Mouse (Mus musculus): ENCODE data around the gene Olfr502. TPM values are rescaled to one million over a fixed set of nuclear protein-coding genes. Genes with fewer than 3 reads are reported as not detected.
"Not testable (repeated sequence)": the region's sequence is repeated elsewhere in the genome, so short reads cannot be mapped to it uniquely, and the experiment has no call there.

Gene Olfr502
- polyA plus RNA-seq (2014; fragmentation: Nextera tagmentation; extraction: Ambion mirVana) = not detected in 2 replicates

DNA sequence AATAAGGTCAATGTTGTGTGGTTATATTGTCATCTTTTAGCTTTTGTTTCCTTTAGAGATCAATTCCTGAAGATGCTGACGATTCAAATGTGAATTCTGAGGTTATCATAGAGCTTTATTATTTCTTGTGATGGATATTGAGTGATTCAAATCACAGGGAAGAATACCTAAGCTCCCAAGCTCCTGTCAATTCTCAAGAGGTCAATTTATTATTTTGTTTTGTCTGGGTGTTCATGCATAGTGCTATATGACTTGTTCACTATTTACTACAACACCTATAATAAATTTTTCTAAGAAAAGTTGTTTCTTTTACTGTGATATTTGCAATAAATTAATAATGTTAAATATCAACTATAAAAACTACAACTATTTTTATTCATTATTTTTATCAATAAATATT lies at the start of gene Olfr502:
Olfr502 (minus strand) TSS at position 101 of the 400 bp plus-strand sequence.
- Histone ChIP-seq H3K4me1 (ENCODE audit: control insufficient read depth, insufficient read depth, low read length) (no peaks in the 10 kb centered on the region), H3K36me3 (ENCODE audit: control insufficient read depth, insufficient read depth, low read length) (no peaks in the 10 kb centered on the region), H3K27me3 (ENCODE audit: control insufficient read depth, insufficient read depth, low read length) (no peaks in the 10 kb centered on the region), H3K9me3 (ENCODE audit: control insufficient read depth, low read length) (no peaks in the 10 kb centered on the region), H3K4me2 (replicated peaks; ENCODE audit: low read depth, low read length) (no peak within 1 kb of the TSS), H3K27ac (ENCODE audit: low read depth, low read length) (no peak within 1 kb of the TSS), H3K4me3 (ENCODE audit: low read length) (no peak within 1 kb of the TSS), H3K9ac (ENCODE audit: low read depth, low read length) (no peak within 1 kb of the TSS)
- 71% methylated on average over 1 of the region's 1 CpGs for WGBS
- no peak for ATAC-seq (ENCODE audit: low FRiP score, low TSS enrichment)

DNA sequence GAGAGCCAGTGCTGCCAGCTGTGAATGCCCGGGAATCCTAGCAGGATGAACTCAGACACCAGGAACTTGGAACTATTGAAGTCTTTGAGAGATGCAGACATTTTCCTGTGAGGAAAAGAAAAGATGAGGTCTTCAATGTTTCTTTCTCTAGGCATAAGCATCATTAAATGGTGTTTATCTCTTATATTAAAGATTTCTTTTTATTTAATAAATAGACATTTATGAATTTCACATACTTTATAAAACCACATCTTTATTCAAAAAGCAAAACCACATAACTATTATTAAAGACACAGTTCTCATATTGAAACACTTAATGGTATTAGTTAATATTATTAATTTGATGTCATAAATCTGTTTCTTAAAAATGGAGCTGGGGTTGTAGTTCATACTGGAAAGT lies 40.8 kb upstream of the Olfr502 start, which contains the start of gene Olfr504:
Olfr504 (minus strand) TSS at position 101 of the 400 bp plus-strand sequence.
- no peak for ATAC-seq (ENCODE audit: low FRiP score, low TSS enrichment)
- Histone ChIP-seq H3K9ac (ENCODE audit: low read depth, low read length) (no peak within 1 kb of the TSS), H3K4me1 (ENCODE audit: control insufficient read depth, insufficient read depth, low read length) (no peaks in the 10 kb centered on the region), H3K4me2 (replicated peaks; ENCODE audit: low read depth, low read length) (no peak within 1 kb of the TSS), H3K27me3 (ENCODE audit: control insufficient read depth, insufficient read depth, low read length) (no peaks in the 10 kb centered on the region), H3K4me3 (ENCODE audit: low read length) (no peak within 1 kb of the TSS), H3K27ac (ENCODE audit: low read depth, low read length) (no peak within 1 kb of the TSS), H3K36me3 (ENCODE audit: control insufficient read depth, insufficient read depth, low read length) (no peaks in the 10 kb centered on the region), H3K9me3 (ENCODE audit: control insufficient read depth, low read length) (0 out of 2 replicates have a peak, but pooled peaks cover 3% of the 10 kb centered on the region)
- 84% methylated on average over 1 of the region's 1 CpGs for WGBS

DNA sequence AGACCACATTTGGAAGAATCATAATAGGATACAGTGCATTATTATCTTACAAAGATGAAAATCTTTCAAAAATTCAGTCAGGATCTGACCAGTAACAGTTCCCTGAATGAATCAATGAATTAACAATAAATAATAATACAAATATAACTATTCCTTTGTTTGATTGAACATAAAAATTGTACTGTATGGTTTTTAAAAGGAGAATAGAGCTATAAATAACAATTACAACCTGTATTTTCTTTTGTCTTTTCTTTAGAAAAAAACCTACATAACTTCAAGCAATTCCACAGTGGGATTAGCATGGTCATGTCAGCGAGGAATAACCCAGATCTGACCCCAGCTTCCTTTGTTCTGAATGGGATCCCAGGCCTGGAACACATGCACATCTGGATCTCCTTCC lies 19.4 kb upstream of the Olfr502 start, which contains the start of gene Olfr503:
Olfr503 (plus strand) TSS at position 301 of the 400 bp plus-strand sequence.
- not testable (repeated sequence) for H3K9me3 ChIP-seq (ENCODE audit: control insufficient read depth, low read length); H3K4me2 ChIP-seq (replicated peaks; ENCODE audit: low read depth, low read length); ATAC-seq (ENCODE audit: low FRiP score, low TSS enrichment); H3K27me3 ChIP-seq (ENCODE audit: control insufficient read depth, insufficient read depth, low read length); H3K36me3 ChIP-seq (ENCODE audit: control insufficient read depth, insufficient read depth, low read length); H3K4me1 ChIP-seq (ENCODE audit: control insufficient read depth, insufficient read depth, low read length); H3K27ac ChIP-seq (ENCODE audit: low read depth, low read length); H3K9ac ChIP-seq (ENCODE audit: low read depth, low read length); H3K4me3 ChIP-seq (ENCODE audit: low read length)
- 47% methylated on average over 1 of the region's 1 CpGs for WGBS

DNA sequence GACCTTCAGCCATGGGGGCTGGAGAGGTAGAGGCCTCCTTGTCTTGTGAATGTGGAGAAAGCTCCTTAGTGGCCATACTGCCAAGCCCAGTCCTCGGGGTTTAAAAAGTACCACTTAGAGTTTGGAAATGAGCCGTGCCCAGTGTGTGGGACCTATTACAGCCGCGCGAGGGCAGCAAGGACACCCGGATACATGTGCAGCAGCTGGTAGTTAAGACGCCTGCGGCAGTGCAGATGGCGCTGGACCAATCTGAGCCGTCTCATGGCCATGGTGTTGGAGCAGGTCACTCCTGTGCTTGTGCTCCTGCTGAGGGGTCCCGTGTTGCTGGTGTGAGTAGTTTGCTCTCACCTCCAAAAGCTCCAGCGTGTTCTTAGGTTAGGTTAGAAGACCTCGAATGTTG lies 17.6 kb upstream of the Olfr502 start:
- WGBS = 91% methylated on average over 13 of the region's 13 CpGs
- no peaks in the 10 kb centered on the region for H3K9me3 ChIP-seq (ENCODE audit: control insufficient read depth, low read length)

More for the DNA sequence above, 17.6 kb upstream of the Olfr502 start:
- Histone ChIP-seq H3K9ac (ENCODE audit: low read depth, low read length) (no peak overlapping the region), H3K4me2 (replicated peaks; ENCODE audit: low read depth, low read length) (no peak overlapping the region), H3K4me3 (ENCODE audit: low read length) (no peak overlapping the region), H3K27ac (ENCODE audit: low read depth, low read length) (no peak overlapping the region), H3K36me3 (ENCODE audit: control insufficient read depth, insufficient read depth, low read length) (no peaks in the 10 kb centered on the region), H3K27me3 (ENCODE audit: control insufficient read depth, insufficient read depth, low read length) (no peaks in the 10 kb centered on the region), H3K4me1 (ENCODE audit: control insufficient read depth, insufficient read depth, low read length) (no peaks in the 10 kb centered on the region)
- no peak for ATAC-seq (ENCODE audit: low FRiP score, low TSS enrichment)

Other genes starting within 250 kb of the Olfr502 start
- not detected in 2 replicates for gene Olfr490, start 236.1 kb downstream of the Olfr502 start, polyA plus RNA-seq (2014; fragmentation: Nextera tagmentation; extraction: Ambion mirVana)
- gene Olfr491, start 211.6 kb downstream of the Olfr502 start, polyA plus RNA-seq (2014; fragmentation: Nextera tagmentation; extraction: Ambion mirVana) = not detected in 2 replicates
- not detected in 2 replicates for gene Olfr492, start 201.4 kb downstream of the Olfr502 start, polyA plus RNA-seq (2014; fragmentation: Nextera tagmentation; extraction: Ambion mirVana)
- gene Olfr493, start 178.1 kb downstream of the Olfr502 start, polyA plus RNA-seq (2014; fragmentation: Nextera tagmentation; extraction: Ambion mirVana) = not detected in 2 replicates
- not detected in 2 replicates for gene Olfr494, start 159.7 kb downstream of the Olfr502 start, polyA plus RNA-seq (2014; fragmentation: Nextera tagmentation; extraction: Ambion mirVana)
- gene Olfr495, start 131.9 kb downstream of the Olfr502 start, polyA plus RNA-seq (2014; fragmentation: Nextera tagmentation; extraction: Ambion mirVana) = not detected in 2 replicates
- not detected in 2 replicates for gene Olfr497, start 104.6 kb downstream of the Olfr502 start, polyA plus RNA-seq (2014; fragmentation: Nextera tagmentation; extraction: Ambion mirVana)
- not detected in 2 replicates for gene Olfr498, start 59.7 kb downstream of the Olfr502 start, polyA plus RNA-seq (2014; fragmentation: Nextera tagmentation; extraction: Ambion mirVana)
- not detected in 2 replicates for gene Olfr503, start 19.5 kb upstream of the Olfr502 start, polyA plus RNA-seq (2014; fragmentation: Nextera tagmentation; extraction: Ambion mirVana)
- gene Olfr504, start 40.7 kb upstream of the Olfr502 start, polyA plus RNA-seq (2014; fragmentation: Nextera tagmentation; extraction: Ambion mirVana) = not detected in 2 replicates
- not detected in 2 replicates for gene Olfr506, start 85.7 kb upstream of the Olfr502 start, polyA plus RNA-seq (2014; fragmentation: Nextera tagmentation; extraction: Ambion mirVana)
- not detected in 2 replicates for gene Olfr507, start 96.7 kb upstream of the Olfr502 start, polyA plus RNA-seq (2014; fragmentation: Nextera tagmentation; extraction: Ambion mirVana)
- not detected in 2 replicates for gene Olfr508, start 104.9 kb upstream of the Olfr502 start, polyA plus RNA-seq (2014; fragmentation: Nextera tagmentation; extraction: Ambion mirVana)
- not detected in 2 replicates for gene Olfr509, start 126.8 kb upstream of the Olfr502 start, polyA plus RNA-seq (2014; fragmentation: Nextera tagmentation; extraction: Ambion mirVana)
- not detected in 2 replicates for gene Olfr510, start 141.4 kb upstream of the Olfr502 start, polyA plus RNA-seq (2014; fragmentation: Nextera tagmentation; extraction: Ambion mirVana)
- not detected in 2 replicates for gene Olfr512, start 188.3 kb upstream of the Olfr502 start, polyA plus RNA-seq (2014; fragmentation: Nextera tagmentation; extraction: Ambion mirVana)
- gene Olfr513, start 225.9 kb upstream of the Olfr502 start, polyA plus RNA-seq (2014; fragmentation: Nextera tagmentation; extraction: Ambion mirVana) = not detected in 2 replicates

Data from kidney, embryonic 14.5 days (tissue).